ENCODE assay signal across 29 mouse cellular contexts in genomic region chr9:65356561-65356960, GRCm38 (mm10). TPM values are rescaled to one million over a fixed set of nuclear protein-coding genes. Genes with fewer than 3 reads are reported as not detected.
"Had no signal": no experiment of that assay in that cellular context is flagged by ENCODE, and none has a peak within 500 bp of the region (broad histone marks: within the 10 kb centered on the region; RNA-seq: fewer than 3 reads in every experiment).

No protein-coding gene starts in this region.

- DNase-seq: cerebellum, adult 2 months; cerebellum, adult 8-10 months; cerebellum, adult 9-10 months; cerebellum, adult 9-11 months; cerebellum, postnatal 10 days; cerebellum, postnatal 14 days; cerebellum, postnatal 25 days; cerebellum, postnatal 36 days; embryo, embryonic 11 days; forebrain, postnatal 0 days; gastrocnemius, adult 2 months; gastrocnemius, postnatal 10 days; gastrocnemius, postnatal 14 days; gastrocnemius, postnatal 25 days; heart, adult 2 months had no signal

- H3K9me3 ChIP-seq: embryonic facial prominence, embryonic 10.5 days; embryonic facial prominence, embryonic 12.5 days; embryonic facial prominence, embryonic 13.5 days; embryonic facial prominence, embryonic 15.5 days; forebrain, embryonic 10.5 days; forebrain, embryonic 12.5 days; forebrain, embryonic 13.5 days; forebrain, embryonic 15.5 days had no signal

- H3K4me1 ChIP-seq: embryonic facial prominence, embryonic 10.5 days; embryonic facial prominence, embryonic 12.5 days; embryonic facial prominence, embryonic 13.5 days; embryonic facial prominence, embryonic 15.5 days; forebrain, embryonic 10.5 days; forebrain, embryonic 12.5 days; forebrain, embryonic 13.5 days; forebrain, embryonic 15.5 days had no signal

- ATAC-seq: forebrain, embryonic 13.5 days; forebrain, embryonic 14.5 days; forebrain, embryonic 15.5 days; forebrain, embryonic 16.5 days; forebrain, postnatal 0 days had no signal

- H3K27ac ChIP-seq: embryonic facial prominence, embryonic 10.5 days; embryonic facial prominence, embryonic 12.5 days; embryonic facial prominence, embryonic 13.5 days; embryonic facial prominence, embryonic 15.5 days; forebrain, embryonic 10.5 days; forebrain, embryonic 12.5 days; forebrain, embryonic 13.5 days; forebrain, embryonic 15.5 days; gastrocnemius, adult 2 months; heart, adult 2 months had no signal

- H3K27me3 ChIP-seq: embryonic facial prominence, embryonic 12.5 days; embryonic facial prominence, embryonic 13.5 days; embryonic facial prominence, embryonic 15.5 days; forebrain, embryonic 12.5 days; forebrain, embryonic 13.5 days; forebrain, embryonic 15.5 days had no signal

- H3K4me3 ChIP-seq: embryonic facial prominence, embryonic 10.5 days; embryonic facial prominence, embryonic 12.5 days; embryonic facial prominence, embryonic 13.5 days; embryonic facial prominence, embryonic 15.5 days; erythroblast, embryonic 14.5 days; forebrain, embryonic 10.5 days; forebrain, embryonic 12.5 days; forebrain, embryonic 13.5 days; forebrain, embryonic 15.5 days; gastrocnemius, adult 2 months; heart, adult 2 months had no signal

RNA-seq across cellular contexts. Expression of gene Ubap1l, which starts 4.3 kb away (rescaled TPM):
- total RNA-seq: common myeloid progenitor, adult 5-6 weeks; granulocyte monocyte progenitor cell, adult 5-6 weeks had no signal
- polyA plus RNA-seq: embryonic facial prominence, embryonic 11.5 days; embryonic facial prominence, embryonic 15.5 days had no signal

RNA-seq across cellular contexts. Expression of gene Kbtbd13, which starts 34.9 kb away (rescaled TPM):
- polyA plus RNA-seq: erythroblast, embryonic 14.5 days had no signal

RNA-seq across cellular contexts. Expression of gene Rasl12, which starts 41.7 kb away (rescaled TPM):
- total RNA-seq: granulocyte monocyte progenitor cell, adult 5-6 weeks had no signal
